Mouse (Mus musculus) adrenal gland (tissue): ENCODE results near the gene 6430550D23Rik.

Experiments used
- intact Hi-C: fragments of 180-260 bp; cut with DNase I; formaldehyde crosslinking; loops from one replicate; pipeline ENCODE4 v1.15.1; 2025
- long read RNA-seq, 2 experiments: library from polyadenylated mRNA; unstranded; transcript quantifications; one replicate each; pipeline ENCODE4 v2.0.0; 2020; ENCODE audit warnings: borderline replicate concordance in 1 of 2; ENCODE audit not compliant: insufficient replicate concordance in 1 of 2

Gene 6430550D23Rik
- long read RNA-seq, experiment 1: 0 reads
- long read RNA-seq, experiment 2: 0 reads

- intact Hi-C loops: no loop called here
These were observed at the start of gene 6430550D23Rik, which contains the start of gene Ergic3 for GRCm38 (mm10) chr2:156007888-156008532. TSS of gene 6430550D23Rik (minus strand) at chr2:156007977. TSS of gene Ergic3 (plus strand) at chr2:156008045.

DNA sequence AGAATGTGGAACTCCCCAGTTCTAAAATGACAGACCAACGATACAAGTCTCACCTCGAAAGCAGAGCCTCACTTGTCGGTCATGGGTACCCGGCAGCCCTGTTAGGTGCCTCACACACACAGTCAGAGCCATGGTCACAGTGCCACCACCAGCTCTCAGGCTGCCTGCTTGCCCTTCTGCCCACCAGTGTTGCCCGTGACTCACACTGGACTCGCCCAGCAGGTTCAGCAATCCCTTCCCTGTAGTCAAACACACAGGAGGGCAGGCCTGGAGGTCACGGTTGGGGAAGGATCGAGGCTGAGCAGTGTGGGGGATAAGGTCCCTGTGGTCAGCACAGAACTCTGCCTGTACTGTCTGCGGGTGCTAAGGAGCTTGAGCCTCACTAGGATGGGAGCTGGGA is 45.0 kb upstream of the 6430550D23Rik start, which contains the start of gene Fer1l4:
TSS of gene Fer1l4 (minus strand) at position 132 of the 400 bp plus-strand sequence.
- intact Hi-C loops: no loop called here

DNA sequence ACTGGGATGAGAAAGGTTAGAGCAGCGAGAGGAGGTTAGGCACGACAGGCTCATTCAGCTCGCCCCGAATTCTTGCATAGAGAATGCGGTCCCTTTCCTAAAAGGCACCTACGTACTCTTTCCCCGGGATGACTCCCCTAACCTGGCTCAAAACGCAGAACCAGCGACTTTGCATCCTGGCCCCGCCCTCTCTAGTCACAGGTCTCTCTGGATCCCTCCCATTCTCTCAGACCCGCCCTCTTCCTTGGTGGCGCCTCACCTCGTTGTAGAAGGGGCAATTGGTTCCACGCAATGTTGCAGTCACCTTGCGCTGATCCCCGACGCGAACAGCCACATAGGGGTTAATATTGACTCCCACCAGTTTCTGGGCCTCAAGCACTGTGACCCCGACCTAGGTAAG is 40.2 kb upstream of the 6430550D23Rik start:
- intact Hi-C loops: no loop called here

DNA sequence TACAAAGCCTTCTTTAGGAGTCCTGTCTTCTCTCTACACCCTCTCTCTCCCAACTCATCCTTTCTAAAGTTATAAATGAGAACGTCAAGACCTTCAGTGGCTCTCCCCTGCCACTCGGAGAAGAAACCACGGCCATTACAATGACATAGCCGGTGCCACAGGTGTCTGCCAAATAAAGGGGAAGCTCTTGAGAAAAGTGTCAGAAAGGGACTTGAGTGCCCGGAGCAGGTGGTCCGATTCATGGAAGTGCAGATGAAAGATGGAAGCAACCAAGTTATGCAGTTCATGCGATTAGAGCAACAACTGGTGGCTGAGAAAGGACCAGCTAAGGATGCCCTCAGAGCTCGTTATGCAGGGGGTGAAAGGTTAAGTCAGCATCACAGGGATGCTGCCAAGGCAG is 35.1 kb upstream of the 6430550D23Rik start:
- intact Hi-C loops: no loop called here

GRCm38 (mm10) chr2:156039390-156039789 is 31.6 kb upstream of the 6430550D23Rik start:
- intact Hi-C loops: no loop called here

DNA sequence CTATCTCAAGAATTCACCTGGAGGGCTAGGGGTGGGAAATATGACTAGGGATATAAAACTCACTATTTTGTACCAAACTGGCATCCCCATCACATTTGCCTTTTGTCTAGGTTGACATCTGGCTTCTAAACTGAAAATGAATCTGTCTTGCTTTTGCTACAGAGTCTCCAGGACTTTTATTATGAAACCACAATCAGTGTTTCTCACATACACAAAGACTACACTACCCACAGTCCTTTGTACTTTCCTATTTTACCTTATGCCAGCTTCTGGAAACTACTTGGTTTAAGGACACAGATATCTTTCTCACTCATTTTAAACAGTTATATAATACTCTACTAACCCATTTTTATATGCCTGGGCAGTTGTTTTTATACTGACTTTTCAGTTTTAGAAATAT is 17.7 kb upstream of the 6430550D23Rik start:
- intact Hi-C loops: no loop called here

DNA sequence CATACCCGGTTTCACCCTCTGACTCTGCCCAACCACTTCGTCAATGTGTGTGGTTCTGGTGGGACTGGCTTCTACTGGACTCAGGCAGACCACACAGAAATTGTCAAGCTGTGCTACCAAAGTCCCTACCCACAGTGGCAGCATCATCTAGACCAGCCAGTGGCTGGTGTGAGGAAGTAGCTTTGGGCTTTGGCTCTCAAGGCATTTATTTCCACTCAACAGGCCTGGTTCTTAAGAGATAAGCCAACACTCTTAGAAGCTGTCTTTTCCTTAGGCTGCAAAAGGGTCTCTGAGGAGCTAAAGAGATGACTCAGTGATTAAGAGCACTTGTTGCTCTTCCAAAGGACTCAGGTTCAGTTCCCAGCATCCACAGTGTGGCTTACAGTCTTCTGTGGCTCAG is 14.0 kb upstream of the 6430550D23Rik start:
- intact Hi-C loops: no loop called here

- intact Hi-C loops: no loop called here
These were observed 13.4 kb upstream of the 6430550D23Rik start for GRCm38 (mm10) chr2:156021219-156021618.

DNA sequence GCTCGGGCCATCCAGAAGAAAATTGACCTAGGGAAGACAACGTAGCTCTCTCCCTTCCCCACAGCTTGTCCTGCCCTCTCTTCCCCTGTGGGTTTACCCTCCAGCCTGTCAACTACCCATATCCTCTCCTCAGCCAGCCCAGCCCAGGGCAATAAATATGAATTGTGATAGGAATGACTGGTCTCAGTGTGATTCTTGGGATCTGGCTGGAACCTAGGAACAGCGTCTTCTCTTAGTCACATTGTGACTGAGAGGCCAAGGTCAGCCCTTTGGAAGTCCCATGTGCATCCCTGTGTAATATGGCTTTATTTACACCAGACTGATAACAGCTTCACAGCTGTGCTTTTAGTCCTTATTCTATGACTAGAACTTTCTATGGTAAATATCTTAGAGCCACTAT is 10.3 kb upstream of the 6430550D23Rik start:
- intact Hi-C loops: no loop called here

DNA sequence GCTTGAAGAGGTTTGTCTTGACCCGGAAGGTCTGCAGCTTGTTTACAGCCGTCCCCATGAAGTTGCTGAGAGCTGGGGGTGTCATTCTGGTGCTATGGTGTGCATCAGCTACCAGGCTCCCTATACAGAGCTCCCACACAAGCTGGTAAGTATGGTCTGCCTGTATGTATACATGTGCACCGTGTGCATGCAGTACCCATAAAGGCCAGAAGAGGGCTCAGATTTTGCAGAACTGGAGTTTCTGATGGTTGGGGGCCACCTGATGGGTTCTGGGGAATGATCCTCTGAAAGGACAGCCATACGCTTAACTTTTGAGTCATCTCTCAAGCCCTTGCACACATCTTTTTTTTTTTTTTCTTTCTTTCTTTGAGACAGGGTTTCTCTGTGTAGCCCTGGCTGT is 2.4 kb downstream of the 6430550D23Rik start:
- intact Hi-C loops: no loop called here

DNA sequence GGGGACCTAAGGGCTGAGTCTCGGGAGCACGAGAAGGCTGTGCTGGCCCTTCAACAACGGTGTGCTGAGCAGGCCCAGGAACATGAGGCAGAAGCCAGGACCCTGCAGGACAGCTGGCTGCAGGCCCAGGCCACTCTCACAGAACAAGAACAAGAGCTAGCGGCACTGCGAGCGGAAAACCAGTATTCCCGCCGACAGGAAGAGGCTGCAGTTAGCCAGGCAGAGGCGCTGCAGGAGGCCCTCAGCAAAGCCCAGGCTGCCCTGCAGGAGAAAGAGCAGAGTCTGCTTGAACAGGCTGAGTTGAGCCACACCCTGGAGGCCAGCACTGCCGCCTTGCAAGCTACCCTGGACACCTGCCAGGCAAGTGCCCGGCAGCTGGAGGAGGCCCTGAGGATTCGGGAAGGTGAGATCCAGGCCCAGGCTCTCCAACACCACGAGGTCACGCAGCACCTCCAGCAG is 15.9 kb downstream of the 6430550D23Rik start:
- intact Hi-C loops: no loop called here

DNA sequence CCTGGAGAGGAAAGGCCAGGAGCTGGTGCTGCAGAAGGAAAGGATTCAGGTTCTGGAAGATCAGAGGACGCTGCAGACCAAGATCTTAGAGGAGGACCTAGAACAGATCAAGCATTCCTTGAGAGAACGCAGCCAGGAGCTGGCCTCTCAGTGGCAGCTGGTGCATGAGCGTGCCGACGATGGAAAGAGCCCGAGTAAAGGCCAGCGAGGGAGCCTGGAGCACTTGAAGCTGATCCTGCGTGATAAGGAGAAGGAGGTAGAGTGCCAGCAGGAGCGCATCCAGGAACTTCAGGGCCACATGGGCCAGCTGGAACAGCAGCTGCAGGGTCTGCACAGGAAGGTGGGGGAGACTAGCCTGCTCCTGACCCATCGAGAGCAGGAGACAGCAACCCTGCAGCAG is 16.6 kb downstream of the 6430550D23Rik start:
- intact Hi-C loops: no loop called here

DNA sequence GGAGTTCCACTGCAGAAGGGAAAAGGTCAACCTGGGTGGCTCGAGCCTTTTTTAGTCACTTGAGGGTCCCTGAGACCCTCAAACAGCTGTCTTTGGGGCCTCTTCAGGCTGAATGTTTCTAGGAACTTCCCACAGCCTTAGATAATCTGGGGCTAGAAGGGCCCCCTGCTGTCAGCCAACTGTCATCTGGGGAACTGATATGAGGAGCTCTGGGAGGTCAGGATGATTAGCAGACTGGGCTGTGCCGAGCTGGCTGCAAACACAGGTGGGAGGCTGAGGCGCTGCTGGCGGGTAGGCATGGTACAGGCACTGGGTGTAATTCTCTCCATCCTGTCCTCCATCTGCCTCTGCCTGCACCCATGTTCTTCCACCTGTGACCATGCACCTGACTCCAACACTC is 18.7 kb downstream of the 6430550D23Rik start:
- intact Hi-C loops: no loop called here

DNA sequence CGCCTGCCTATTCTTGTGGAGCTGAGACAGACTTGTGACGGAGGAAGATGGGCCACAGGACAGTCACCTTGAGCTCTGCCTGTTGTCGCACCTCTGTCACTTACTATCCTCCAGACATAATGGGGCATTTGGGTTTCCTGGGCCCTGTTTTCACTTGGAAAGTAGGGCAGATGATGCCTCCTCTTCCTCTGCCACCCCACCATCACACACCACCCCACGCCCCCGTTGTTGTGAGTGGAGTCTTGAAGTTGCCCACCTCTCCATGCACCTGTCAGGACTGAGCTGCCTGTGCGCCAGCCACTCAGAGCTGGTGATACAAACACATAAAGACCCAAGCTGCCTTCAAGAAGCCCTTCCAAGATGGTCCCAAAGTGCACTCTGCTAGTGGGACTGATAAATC is 20.6 kb downstream of the 6430550D23Rik start:
- intact Hi-C loops: no loop called here

DNA sequence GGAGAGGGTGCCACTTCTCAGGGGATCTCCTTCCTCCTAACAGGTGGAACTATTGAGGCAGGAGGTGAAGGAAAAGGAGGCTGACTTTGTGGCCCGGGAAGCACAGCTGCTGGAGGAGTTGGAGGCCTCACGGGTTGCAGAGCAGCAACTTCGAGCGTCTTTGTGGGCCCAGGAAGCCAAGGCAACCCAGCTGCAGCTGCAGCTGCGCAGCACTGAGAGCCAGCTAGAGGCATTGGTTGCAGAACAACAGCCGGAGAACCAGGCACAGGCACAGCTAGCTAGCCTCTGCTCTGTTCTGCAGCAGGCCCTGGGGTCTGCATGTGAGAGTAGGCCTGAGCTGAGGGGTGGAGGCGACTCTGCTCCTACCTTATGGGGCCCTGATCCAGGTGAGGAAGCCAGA is 22.0 kb downstream of the 6430550D23Rik start:
- intact Hi-C loops: no loop called here

DNA sequence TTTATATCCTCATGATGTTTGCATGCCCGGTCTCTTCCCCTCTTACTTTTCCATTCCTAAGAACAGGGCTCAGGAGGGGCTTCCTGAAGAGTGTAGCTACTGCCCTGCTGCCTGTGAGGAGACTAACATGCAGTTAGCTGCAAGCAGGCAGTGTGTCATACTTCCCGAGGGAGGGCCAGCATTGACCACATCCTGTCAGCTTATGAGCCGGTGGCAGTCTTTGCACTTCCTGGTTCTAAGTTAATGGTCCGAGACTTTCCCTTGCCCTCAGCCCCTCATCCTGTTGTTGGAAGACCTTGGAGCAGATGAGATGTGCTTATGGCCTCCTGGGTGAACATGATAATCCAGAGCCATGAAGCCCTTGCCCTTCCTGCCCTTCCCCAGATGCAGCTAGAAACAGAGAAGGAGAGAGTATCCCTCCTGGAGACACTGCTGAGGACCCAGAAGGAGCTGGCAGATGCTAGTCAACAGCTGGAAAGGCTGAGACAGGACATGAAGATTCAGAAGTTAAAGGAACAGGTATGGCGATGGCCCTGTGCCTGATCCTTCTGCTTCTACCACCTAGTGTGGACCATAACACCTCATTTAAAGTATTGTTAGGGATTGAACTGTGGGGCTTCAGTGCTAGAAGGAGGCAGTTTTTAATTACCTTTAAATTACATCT is 28.3 kb downstream of the 6430550D23Rik start:
- intact Hi-C loops: no loop called here

DNA sequence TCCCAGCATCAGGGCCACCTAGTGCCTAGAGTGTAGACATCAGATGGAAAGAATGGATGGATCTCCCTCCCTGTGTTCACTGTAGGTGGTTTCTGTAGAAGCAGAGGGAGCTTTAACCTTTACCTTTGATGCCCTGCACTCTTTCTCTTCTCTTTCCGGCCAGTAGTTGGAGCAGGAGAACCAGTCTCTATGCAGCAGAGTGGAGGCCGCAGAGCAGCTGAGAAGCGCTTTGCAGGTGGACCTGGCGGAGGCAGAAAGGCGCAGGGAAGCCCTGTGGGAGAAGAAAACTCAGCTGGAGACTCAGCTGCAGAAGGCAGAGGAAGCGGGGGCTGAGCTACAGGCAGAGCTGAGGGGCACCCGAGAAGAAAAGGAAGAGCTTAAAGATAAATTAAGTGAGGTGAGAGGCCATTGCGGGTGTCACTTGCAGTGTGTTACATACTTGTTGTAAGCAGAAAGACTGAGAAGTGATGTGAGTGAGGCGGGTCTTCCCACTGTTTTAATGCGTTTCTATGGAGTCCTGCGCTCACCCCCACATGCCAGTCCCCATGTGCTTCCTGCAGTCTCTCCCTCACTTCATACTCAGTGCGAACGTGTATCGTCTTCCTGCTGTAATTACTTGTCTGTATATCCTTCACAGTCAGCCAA is 33.6 kb downstream of the 6430550D23Rik start:
- intact Hi-C loops: no loop called here

- intact Hi-C loops: no loop called here
These were observed 34.4 kb downstream of the 6430550D23Rik start for GRCm38 (mm10) chr2:155973348-155973747.

- intact Hi-C loops: loop anchor here (10.0 kb wide), 1 partner anchor 312 kb away; no protein-coding TSS in a partner anchor
These were observed 44.8 kb downstream of the 6430550D23Rik start for GRCm38 (mm10) chr2:155962991-155963390.

DNA sequence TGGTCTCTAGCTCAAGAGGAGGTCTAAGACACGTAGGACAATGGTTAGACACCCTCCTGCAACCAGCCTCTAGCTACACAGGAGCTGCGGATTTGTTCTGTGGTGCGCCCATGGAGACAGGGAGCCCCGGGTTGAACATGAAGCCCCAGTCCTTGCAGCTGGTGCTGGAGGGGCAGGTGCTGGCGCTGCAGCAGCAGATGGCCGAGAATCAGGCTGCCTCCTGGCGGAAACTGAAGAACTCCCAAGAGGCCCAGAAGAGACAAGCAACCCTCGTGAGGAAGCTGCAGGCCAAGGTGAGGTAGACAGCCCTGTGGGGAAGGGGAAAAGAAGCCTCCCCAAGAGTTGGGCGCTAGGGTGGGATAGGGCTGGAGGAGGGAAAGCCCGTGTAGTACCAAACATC is 45.9 kb downstream of the 6430550D23Rik start:
- intact Hi-C loops: loop anchor here (10.0 kb wide), 1 partner anchor 313 kb away; no protein-coding TSS in a partner anchor

GRCm38 (mm10) chr2:155959981-155960380 is 47.8 kb downstream of the 6430550D23Rik start:
- intact Hi-C loops: loop anchor here (10.0 kb wide), 1 partner anchor 315 kb away; no protein-coding TSS in a partner anchor
